Mouse (Mus musculus): ENCODE measurements around the gene Epb41l1.

DNA sequence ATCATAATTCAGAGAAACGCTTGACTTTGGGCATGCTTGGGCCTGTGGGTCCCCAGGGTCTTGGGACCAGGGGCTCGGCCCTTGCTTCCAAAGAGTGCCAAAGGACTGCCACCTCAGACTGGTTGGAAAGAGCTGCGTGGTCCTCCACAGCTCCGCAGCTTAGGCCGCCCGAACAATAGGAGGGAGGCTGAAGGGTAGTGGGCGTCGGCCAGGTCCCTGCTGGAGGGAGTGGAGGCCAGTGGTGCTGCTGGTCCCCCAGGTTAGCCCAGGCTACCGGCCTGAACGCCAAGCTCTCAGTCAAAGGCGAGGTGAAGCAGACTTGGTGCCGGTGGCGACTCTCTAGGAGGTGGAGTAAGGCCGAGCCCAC, 399 bp upstream of the Epb41l1 start:
- TF ChIP-seq CTCF (IDR thresholded peaks at IDR 0.05; ENCODE audit: extremely low read depth, insufficient read depth, low read length) (no peak), POLR2A (IDR thresholded peaks at IDR 0.05; ENCODE audit: extremely low read depth, insufficient read depth, low read length) (no peak)

Measured in cortical plate, adult 2 months (tissue).